In genomic region chr2:71039522-71040121, GRCm38 (mm10) we compare ENCODE assay signal across 9 mouse cellular contexts. TPM values are rescaled to one million over a fixed set of nuclear protein-coding genes. Genes with fewer than 3 reads are reported as not detected.
DNase-seq lines count a peak whose midpoint lies in the region; ATAC-seq and TF ChIP-seq lines count a peak whose summit lies in the region.
"Had no signal": no experiment of that assay in that cellular context is flagged by ENCODE, and none has a peak within 500 bp of the region (broad histone marks: within the 10 kb centered on the region; RNA-seq: fewer than 3 reads in every experiment).

No protein-coding gene starts in this region.

- no peak overlapping the region for H3K9ac ChIP-seq in MEL (ENCODE audit: control insufficient read depth, low read depth, low read length, poor library complexity, severe bottlenecking)
- H3K9ac ChIP-seq in forebrain, embryonic 14.5 days (ENCODE audit: low read length): no peak overlapping the region
- no peak overlapping the region for H3K9ac ChIP-seq in lung, embryonic 15.5 days

- DNase-seq in MEL (ENCODE audit: low read depth, low spot score): peak; percentile 33
- peak; percentile 74 for DNase-seq in cerebellum, adult 11-12 months
- peak; percentile 89 for DNase-seq in forebrain, embryonic 14.5 days (ENCODE audit: low spot score)
- DNase-seq in heart, postnatal 14 days: peak; percentile 81 to 88
- peak; percentile 85 to 88 for DNase-seq in layer of hippocampus, adult 2 months (ENCODE audit: low spot score in 2 of 2)
- peak; percentile 69 for DNase-seq in ovary, postnatal 14 days (ENCODE audit: low spot score)
- peak; percentile 59 to 66 for DNase-seq in thymus, postnatal 36 days

- ATAC-seq in forebrain, embryonic 14.5 days: peak; percentile 86
- ATAC-seq in lung, embryonic 15.5 days (ENCODE audit: borderline replicate concordance, extremely low read depth, low FRiP score, low TSS enrichment): peak; percentile 69

- no peak overlapping the region for H3K27ac ChIP-seq in MEL (ENCODE audit: control insufficient read depth, low read depth, low read length)
- H3K27ac ChIP-seq in forebrain, embryonic 14.5 days (ENCODE audit: low read depth, low read length): no peak overlapping the region
- H3K27ac ChIP-seq in layer of hippocampus, adult 2 months: peak overlapping the region; percentile 66; the same call in 1 of the 2 replicates
- H3K27ac ChIP-seq in lung, embryonic 15.5 days: no peak overlapping the region

- peak; percentile 59 for TF ChIP-seq RAD21 in MEL (IDR thresholded peaks at IDR 0.05; ENCODE audit: low read depth, low read length)

- WGBS in forebrain, embryonic 14.5 days: 41% methylated on average over 11 of the region's 11 CpGs
- 36% methylated on average over 11 of the region's 11 CpGs for WGBS in lung, embryonic 15.5 days

- H3K79me2 ChIP-seq in MEL (ENCODE audit: control insufficient read depth, insufficient read depth, low read length, poor library complexity): no peaks in the 10 kb centered on the region; the same call in 1 of the 2 replicates

- H3K9me3 ChIP-seq in MEL (replicated peaks; ENCODE audit: insufficient read depth, low read length): no peaks in the 10 kb centered on the region
- H3K9me3 ChIP-seq in forebrain, embryonic 14.5 days (replicated peaks; ENCODE audit: control insufficient read depth, low read length): no peaks in the 10 kb centered on the region
- no peaks in the 10 kb centered on the region for H3K9me3 ChIP-seq in lung, embryonic 15.5 days

- peak; percentile 35 to 67 (median 63) for TF ChIP-seq CTCF in MEL (IDR thresholded peaks at IDR 0.05 in 2 of 3, conservative IDR thresholded peaks at IDR 0.05 in 1 of 3; ENCODE audit: control insufficient read depth in 1 of 3, insufficient read depth in 1 of 3, low read depth in 2 of 3, low read length in 3 of 3, poor library complexity in 1 of 3, severe bottlenecking in 1 of 3)
- peak; percentile 93 for TF ChIP-seq CTCF in layer of hippocampus, adult 2 months (conservative IDR thresholded peaks at IDR 0.05)

- intact Hi-C loops in heart, postnatal 14 days (cut with DNase I): loop anchor here (1.0 to 2.0 kb wide), 3 partner anchors 215 to 332 kb away; partner anchors contain the start of gene Tlk1

- no peaks in the 10 kb centered on the region for H3K27me3 ChIP-seq in MEL (ENCODE audit: control insufficient read depth in 1 of 2, insufficient read depth in 2 of 2, low read length in 2 of 2)
- no peaks in the 10 kb centered on the region for H3K27me3 ChIP-seq in forebrain, embryonic 14.5 days (replicated peaks; ENCODE audit: control insufficient read depth, insufficient read depth, low read length)
- H3K27me3 ChIP-seq in lung, embryonic 15.5 days: no peaks in the 10 kb centered on the region

- no peak for TF ChIP-seq POLR2A in MEL (IDR thresholded peaks at IDR 0.05; ENCODE audit: control insufficient read depth in 1 of 2, insufficient read depth in 1 of 2, low read depth in 1 of 2, low read length in 2 of 2, poor library complexity in 1 of 2)

- H3K4me1 ChIP-seq in MEL (ENCODE audit: control insufficient read depth in 1 of 2, insufficient read depth in 2 of 2, low read length in 2 of 2): no peaks in the 10 kb centered on the region; a peak in 1 of 4 replicates
- H3K4me1 ChIP-seq in forebrain, embryonic 14.5 days (ENCODE audit: control insufficient read depth, insufficient read depth, low read length): peaks cover 6% of the 10 kb centered on the region
- no peaks in the 10 kb centered on the region for H3K4me1 ChIP-seq in lung, embryonic 15.5 days

- no peaks in the 10 kb centered on the region; a peak in 1 of 4 replicates for H3K36me3 ChIP-seq in MEL (ENCODE audit: control insufficient read depth in 1 of 2, insufficient read depth in 2 of 2, low read length in 2 of 2)
- no peaks in the 10 kb centered on the region for H3K36me3 ChIP-seq in forebrain, embryonic 14.5 days (ENCODE audit: control insufficient read depth, insufficient read depth, low read length)
- no peaks in the 10 kb centered on the region for H3K36me3 ChIP-seq in lung, embryonic 15.5 days

- H3K4me2 ChIP-seq in forebrain, embryonic 14.5 days (ENCODE audit: low read length): no peak overlapping the region
- peak overlapping the region; percentile 19; the same call in 1 of the 2 replicates for H3K4me2 ChIP-seq in lung, embryonic 15.5 days

- TF ChIP-seq EP300 in MEL (IDR thresholded peaks at IDR 0.05; ENCODE audit: low read depth in 1 of 2, low read length in 2 of 2): no peak

- no peak overlapping the region for H3K4me3 ChIP-seq in MEL (ENCODE audit: control insufficient read depth in 1 of 2, insufficient read depth in 1 of 2, low read depth in 2 of 2, low read length in 2 of 2)
- no peak overlapping the region for H3K4me3 ChIP-seq in forebrain, embryonic 14.5 days (ENCODE audit: low read depth, low read length)
- H3K4me3 ChIP-seq in layer of hippocampus, adult 2 months: peak overlapping the region; percentile 34; the same call in 1 of the 2 replicates
- no peak overlapping the region for H3K4me3 ChIP-seq in lung, embryonic 15.5 days
- H3K4me3 ChIP-seq: erythroblast, embryonic 14.5 days had no signal

TF ChIP-seq in MEL, 35 proteins besides CTCF, POLR2A, EP300 and RAD21:
- TF ChIP-seq MYB (IDR thresholded peaks at IDR 0.05; ENCODE audit: low read depth, low read length) (no peak), ZC3H11A (IDR thresholded peaks at IDR 0.05; ENCODE audit: low read depth, low read length) (peak; percentile 43), SMC3 (IDR thresholded peaks at IDR 0.05; ENCODE audit: low read depth, low read length) (peak; percentile 75)

RNA-seq across cellular contexts. Expression of gene Dcaf17, which starts 15.5 kb away (rescaled TPM):
- 15.1 and 16.3 TPM in 2 replicates for total RNA-seq in MEL (2012; rRNA removed)
- 10 to 100 TPM in 1 of 2 experiments, not detected in 1; 16.3 TPM for polyA plus RNA-seq in MEL (2012; ENCODE audit: insufficient read depth in 1 of 2, insufficient read length in 2 of 2, low read depth in 1 of 2, low replicate concordance in 2 of 2, missing spikeins in 1 of 2)
- 23.6 and 26.9 TPM in 2 replicates for polyA plus RNA-seq in forebrain, embryonic 14.5 days (2014; fragmentation: Nextera tagmentation; extraction: Ambion mirVana)
- total RNA-seq in heart, postnatal 14 days (2021): 1 to 10 TPM; 5.1 to 8.1 TPM
- 10 to 100 TPM; 13.3 TPM for total RNA-seq in layer of hippocampus, adult 2 months (2021)
- polyA plus RNA-seq in lung, embryonic 15.5 days (2015; fragmentation: Nextera tagmentation; extraction: Ambion mirVana): 35.8 and 38.2 TPM in 2 replicates

RNA-seq across cellular contexts. Expression of gene Mettl8, which starts 15.8 kb away (rescaled TPM):
- total RNA-seq in MEL (2012; rRNA removed): 19.3 and 21.7 TPM in 2 replicates
- 10 to 100 TPM in 1 of 2 experiments, not detected in 1; 20.0 TPM for polyA plus RNA-seq in MEL (2012; ENCODE audit: insufficient read depth in 1 of 2, insufficient read length in 2 of 2, low read depth in 1 of 2, low replicate concordance in 2 of 2, missing spikeins in 1 of 2)
- 15.7 and 19.1 TPM in 2 replicates for polyA plus RNA-seq in forebrain, embryonic 14.5 days (2014; fragmentation: Nextera tagmentation; extraction: Ambion mirVana)
- 1 to 10 TPM; 5.6 to 5.9 TPM for total RNA-seq in heart, postnatal 14 days (2021)
- total RNA-seq in layer of hippocampus, adult 2 months (2021): 10 to 100 TPM; 15.7 to 16.6 TPM
- 14.9 and 16.5 TPM in 2 replicates for polyA plus RNA-seq in lung, embryonic 15.5 days (2015; fragmentation: Nextera tagmentation; extraction: Ambion mirVana)

Comparison
In these comparisons a context has a peak if more than half of its experiments do, and no peak if none do; other contexts are left out.
1. DNase-seq: peak in every context shown above with its lines; median percentile 89 in forebrain, embryonic 14.5 days; 86 in layer of hippocampus, adult 2 months; 84 in heart, postnatal 14 days; 74 in cerebellum, adult 11-12 months; 69 in ovary, postnatal 14 days; 62 in thymus, postnatal 36 days; 33 in MEL.